Comparison of ENCODE assay signal across 8 mouse cellular contexts in the genomic region with DNA sequence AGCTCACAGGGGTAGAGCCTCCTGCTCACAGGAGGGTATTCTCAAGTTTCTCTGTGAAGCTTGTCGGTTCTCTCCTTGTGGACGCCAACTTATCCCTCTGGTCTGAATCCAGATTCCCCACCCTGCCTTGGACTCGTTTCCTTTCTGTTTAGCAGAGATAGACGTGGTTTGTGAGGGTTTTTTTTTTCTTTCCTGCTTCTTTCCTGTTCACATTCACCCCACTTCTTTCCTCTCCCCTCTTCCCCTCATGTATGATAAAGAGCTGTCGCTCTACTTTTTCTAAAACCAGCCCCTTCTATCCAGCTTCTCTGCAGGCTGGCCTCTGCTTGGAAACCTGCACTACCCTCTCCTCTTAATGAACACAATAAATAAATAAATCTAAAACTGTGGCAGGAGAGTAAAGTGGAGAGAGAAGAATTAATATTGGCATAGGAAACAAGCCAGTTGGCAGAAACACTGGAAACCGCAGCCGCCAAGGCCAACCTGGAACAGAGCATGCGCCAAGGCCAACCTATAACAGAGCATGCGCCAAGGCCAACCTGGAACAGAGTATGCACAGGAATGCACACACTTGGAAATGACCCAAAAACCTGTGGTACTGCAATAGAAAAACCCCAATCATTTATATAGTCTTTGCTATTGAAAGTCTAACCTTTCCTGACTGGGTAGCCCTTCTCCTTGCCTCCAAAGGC.
DNase-seq lines count a peak whose midpoint lies in the region; ATAC-seq and TF ChIP-seq lines count a peak whose summit lies in the region.

No protein-coding gene starts in this region.

- H3K4me2 ChIP-seq in heart, embryonic 15.5 days, result no peak overlapping the region
- H3K4me2 ChIP-seq in lung, postnatal 0 days (replicated peaks; ENCODE audit: low read depth, low read length), result no peak overlapping the region
- H3K4me2 ChIP-seq in forebrain, embryonic 16.5 days (ENCODE audit: low read length), result no peak overlapping the region

- H3K4me1 ChIP-seq in heart, embryonic 15.5 days (replicated peaks), result peaks cover 9% of the 10 kb centered on the region
- peaks cover 6% of the 10 kb centered on the region for H3K4me1 ChIP-seq in lung, postnatal 0 days (ENCODE audit: insufficient read depth, low read depth, low read length)
- peaks cover 20% of the 10 kb centered on the region for H3K4me1 ChIP-seq in forebrain, embryonic 16.5 days (replicated peaks; ENCODE audit: control insufficient read depth, insufficient read depth, low read length)

- H3K4me3 ChIP-seq in heart, embryonic 15.5 days, result no peak overlapping the region
- H3K4me3 ChIP-seq in lung, postnatal 0 days (ENCODE audit: low read depth, low read length), result no peak overlapping the region
- no peak overlapping the region for H3K4me3 ChIP-seq in forebrain, embryonic 16.5 days (replicated peaks; ENCODE audit: low read length)

- TF ChIP-seq EP300 in lung, postnatal 0 days (IDR thresholded peaks at IDR 0.05), result no peak

- no peak for TF ChIP-seq CTCF in lung, postnatal 0 days (IDR thresholded peaks at IDR 0.05)

- no peaks in the 10 kb centered on the region for H3K9me3 ChIP-seq in heart, embryonic 15.5 days (replicated peaks)
- H3K9me3 ChIP-seq in lung, postnatal 0 days (ENCODE audit: low read length), result no peaks in the 10 kb centered on the region
- H3K9me3 ChIP-seq in forebrain, embryonic 16.5 days (ENCODE audit: control insufficient read depth, low read length), result no peaks in the 10 kb centered on the region

- WGBS in heart, embryonic 15.5 days, result 58% methylated on average over 9 of the region's 9 CpGs
- 49% methylated on average over 9 of the region's 9 CpGs for WGBS in lung, postnatal 0 days
- 68% methylated on average over 9 of the region's 9 CpGs for WGBS in forebrain, embryonic 16.5 days

- peak; percentile 6 for DNase-seq in Muller cell, postnatal 12 days (ENCODE audit: inconsistent ontology term)
- peak; percentile 89 for DNase-seq in adrenal gland, postnatal 10 days
- DNase-seq in lung, postnatal 0 days (ENCODE audit: low spot score), result peak; percentile 71
- no peak for DNase-seq in left cerebral cortex, adult 11 months (ENCODE audit: low spot score)
- no peak for DNase-seq in embryo, embryonic 10.5 days (ENCODE audit: low spot score)
- DNase-seq in thymus, postnatal 36 days, result no peak

- H3K9ac ChIP-seq in heart, embryonic 15.5 days, result no peak overlapping the region
- no peak overlapping the region for H3K9ac ChIP-seq in lung, postnatal 0 days (replicated peaks; ENCODE audit: low read depth)
- H3K9ac ChIP-seq in forebrain, embryonic 16.5 days (replicated peaks; ENCODE audit: low read depth, low read length), result no peak overlapping the region

- no peaks in the 10 kb centered on the region for H3K36me3 ChIP-seq in heart, embryonic 15.5 days
- H3K36me3 ChIP-seq in lung, postnatal 0 days (ENCODE audit: insufficient read depth, low read length), result no peaks in the 10 kb centered on the region
- H3K36me3 ChIP-seq in forebrain, embryonic 16.5 days (ENCODE audit: control insufficient read depth, insufficient read depth), result no peaks in the 10 kb centered on the region

- no peaks in the 10 kb centered on the region for H3K27me3 ChIP-seq in heart, embryonic 15.5 days
- H3K27me3 ChIP-seq in lung, postnatal 0 days (replicated peaks; ENCODE audit: insufficient read depth, low read length), result no peaks in the 10 kb centered on the region
- no peaks in the 10 kb centered on the region for H3K27me3 ChIP-seq in forebrain, embryonic 16.5 days (replicated peaks; ENCODE audit: control insufficient read depth, insufficient read depth, low read length)

- H3K27ac ChIP-seq in heart, embryonic 15.5 days, result peak overlapping the region; percentile 64
- H3K27ac ChIP-seq in lung, postnatal 0 days (ENCODE audit: low read length), result no peak overlapping the region
- no peak overlapping the region for H3K27ac ChIP-seq in forebrain, embryonic 16.5 days (ENCODE audit: low read length)

- ATAC-seq in heart, embryonic 15.5 days (replicated peaks; ENCODE audit: insufficient number of reproducible peaks, insufficient read depth, low FRiP score, low read depth), result peak; percentile 66; the same call in 1 of the 2 replicates
- ATAC-seq in lung, postnatal 0 days, result peak; percentile 84
- ATAC-seq in forebrain, embryonic 16.5 days, result no peak

Comparison
In these comparisons a context has a peak if more than half of its experiments do, and no peak if none do; other contexts are left out.
1. DNase-seq: peak in Muller cell, postnatal 12 days (single experiment), adrenal gland, postnatal 10 days (single experiment) and lung, postnatal 0 days (single experiment); none in left cerebral cortex, adult 11 months (single experiment), embryo, embryonic 10.5 days (single experiment) and thymus, postnatal 36 days (0 of 2).